Mouse (Mus musculus): ENCODE results near the gene Tmcc1. TPM values are rescaled to one million over a fixed set of nuclear protein-coding genes. Genes with fewer than 3 reads are reported as not detected.

Gene Tmcc1
- polyA plus RNA-seq, 1 experiment from 2014 or later: 14.4 TPM

DNA sequence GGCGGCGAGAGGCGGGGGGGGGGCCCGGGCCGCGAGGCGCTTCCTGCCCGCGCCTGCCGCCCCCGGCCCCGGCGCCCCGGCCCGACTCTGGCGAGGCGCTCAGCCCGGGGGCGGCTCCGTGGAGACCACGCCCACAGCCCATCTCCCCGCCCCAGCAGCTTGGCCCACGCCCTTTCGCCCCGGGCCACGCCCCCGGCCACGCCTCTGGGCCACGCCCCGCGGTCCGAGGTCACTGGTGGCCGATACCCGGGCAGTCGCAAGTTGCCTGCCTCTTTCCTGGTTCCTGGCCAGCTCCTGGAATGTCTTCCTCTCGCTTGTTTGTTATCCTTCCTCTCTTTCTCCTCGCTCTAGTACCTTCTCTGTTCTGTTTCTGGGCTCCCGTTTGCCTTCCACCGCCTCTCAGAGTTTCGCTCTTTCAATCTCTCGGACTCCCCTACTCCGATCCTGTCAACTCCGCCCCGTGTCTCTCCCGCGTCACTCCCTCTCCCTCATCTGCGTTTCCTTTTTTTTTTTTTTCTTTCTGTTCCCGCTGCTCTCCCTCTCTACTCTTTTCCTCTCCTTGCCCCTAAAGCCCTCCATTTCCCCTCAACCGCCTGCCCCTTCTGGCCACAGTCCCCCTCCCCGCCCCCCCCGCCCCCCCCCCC is 198.3 kb downstream of the Tmcc1 start, which contains the start of gene Plxnd1:
Gene Plxnd1, minus strand, starts transcription at position 129 of the 644 bp plus-strand sequence.
- WGBS: under 1% methylated on average over 24 of the region's 51 CpGs
- peaks cover 18% of the 10 kb centered on the region for H3K27me3 ChIP-seq
- H3K4me1 ChIP-seq: peaks cover 87% of the 10 kb centered on the region
- peaks cover 5% of the 10 kb centered on the region; the same call in 1 of the 2 replicates for H3K36me3 ChIP-seq
- ATAC-seq (replicated peaks; ENCODE audit: low FRiP score): peak; percentile 72
- peak within 1 kb of the TSS; percentile 93 for H3K4me2 ChIP-seq
- H3K9ac ChIP-seq: peak within 1 kb of the TSS; percentile 70
- no peaks in the 10 kb centered on the region for H3K9me3 ChIP-seq (replicated peaks)
- H3K27ac ChIP-seq: peak within 1 kb of the TSS; percentile 93
- peak within 1 kb of the TSS; percentile 74 for H3K4me3 ChIP-seq (replicated peaks)

DNA sequence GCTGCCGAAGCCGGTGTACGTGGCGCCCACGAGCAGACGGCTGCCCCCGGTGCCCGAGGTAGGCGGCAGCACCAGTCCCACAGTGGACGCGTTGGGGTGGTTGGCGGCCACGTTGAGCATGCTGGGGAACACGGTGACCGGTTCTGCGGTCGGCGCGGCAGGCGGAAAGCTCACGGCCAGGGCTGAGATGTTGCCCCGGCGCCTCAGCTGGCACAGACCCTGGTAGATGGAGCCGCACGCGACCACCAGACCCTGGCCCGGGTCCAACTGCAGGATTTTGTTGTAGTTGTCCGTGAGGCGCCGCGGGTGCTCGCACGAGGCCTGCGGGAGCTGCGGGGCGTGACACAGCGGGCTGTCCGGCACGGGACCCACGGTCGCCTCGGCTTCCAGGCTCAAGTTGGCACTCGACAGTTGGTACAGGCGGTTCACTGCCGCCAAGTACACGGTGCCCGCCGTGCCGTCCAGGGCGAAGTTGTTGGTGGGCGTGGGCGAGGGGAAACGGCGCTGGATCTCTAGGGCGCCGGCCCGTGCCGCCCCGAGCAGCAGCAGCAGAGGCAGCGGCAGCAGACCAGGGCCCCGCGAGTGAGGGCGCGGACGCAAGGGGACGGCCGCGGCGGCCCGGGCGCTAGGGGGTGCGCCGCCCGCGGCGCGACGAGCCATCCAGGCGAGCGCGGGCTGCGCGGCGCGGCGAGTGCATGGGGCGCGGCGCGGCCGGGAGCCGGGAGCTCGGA is 199.0 kb downstream of the Tmcc1 start:
- Histone ChIP-seq H3K27ac (peak overlapping the region; percentile 93), H3K4me3 (replicated peaks) (peak overlapping the region; percentile 74), H3K27me3 (peaks cover 18% of the 10 kb centered on the region), H3K4me2 (peak overlapping the region; percentile 93), H3K9ac (peak overlapping the region; percentile 70), H3K9me3 (replicated peaks) (no peaks in the 10 kb centered on the region), H3K4me1 (peaks cover 91% of the 10 kb centered on the region), H3K36me3 (peaks cover 5% of the 10 kb centered on the region; the same call in 1 of the 2 replicates)
- ATAC-seq (replicated peaks; ENCODE audit: low FRiP score): no peak
- WGBS: under 1% methylated on average over 68 of the region's 93 CpGs

DNA sequence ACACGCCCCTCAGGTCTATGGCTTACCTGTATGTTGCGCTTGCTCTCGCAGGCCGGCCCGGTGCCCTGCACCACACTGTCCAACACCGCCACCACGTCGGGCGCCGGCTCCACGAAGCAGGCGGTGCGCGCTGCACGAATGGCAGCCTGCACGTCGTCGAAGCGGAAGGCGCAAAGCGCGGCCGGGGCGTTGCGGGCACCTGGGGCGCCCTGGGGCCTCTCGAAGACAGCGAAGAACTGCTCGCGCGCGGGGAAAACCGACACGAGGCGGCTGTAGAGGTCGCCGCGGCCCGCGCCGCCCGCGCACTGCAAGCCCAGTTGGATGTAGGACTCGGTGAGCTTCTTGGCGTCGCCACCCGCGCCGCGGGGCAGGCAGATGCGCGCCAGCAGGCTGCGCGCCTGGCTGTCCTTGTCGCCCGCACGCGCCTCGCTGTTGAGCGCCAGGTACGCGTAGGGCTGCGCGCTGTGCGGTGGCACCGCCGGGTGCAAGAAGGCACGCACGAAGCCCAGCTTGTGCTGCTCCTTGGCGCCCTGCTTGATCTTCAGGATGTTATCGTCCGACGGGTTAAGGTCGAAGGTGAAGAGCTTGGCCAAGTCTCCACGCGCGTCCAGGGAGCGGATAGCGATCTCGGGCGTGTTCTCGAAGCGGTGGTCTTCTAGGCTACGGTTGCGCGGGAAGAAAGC is 199.7 kb downstream of the Tmcc1 start:
- WGBS: 1% methylated on average over 84 of the region's 86 CpGs
- peaks cover 91% of the 10 kb centered on the region for H3K4me1 ChIP-seq
- ATAC-seq (replicated peaks; ENCODE audit: low FRiP score): no peak

DNA sequence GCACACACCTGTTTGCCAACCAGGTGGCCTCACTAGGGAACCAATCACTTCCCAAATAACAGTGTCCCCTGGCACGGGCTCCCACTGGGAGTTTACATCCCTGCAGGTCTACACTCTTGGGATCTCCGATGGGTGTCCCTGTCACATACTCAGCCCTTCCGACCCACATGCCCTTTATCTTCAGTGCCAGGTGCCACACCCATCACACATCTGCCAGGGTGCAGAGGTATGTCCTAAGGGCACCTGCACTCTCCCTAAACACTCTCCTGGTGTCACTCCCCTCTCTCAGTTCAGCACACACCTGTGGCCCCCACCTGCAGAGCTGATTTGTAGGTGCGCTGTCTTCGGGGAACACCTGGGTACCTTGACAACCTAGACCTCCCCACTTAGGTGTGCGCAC is 200.3 kb downstream of the Tmcc1 start:
- WGBS: 41% methylated on average over 6 of the region's 6 CpGs
- H3K4me1 ChIP-seq: peaks cover 85% of the 10 kb centered on the region
- ATAC-seq (replicated peaks; ENCODE audit: low FRiP score): no peak
- H3K27me3 ChIP-seq: peaks cover 18% of the 10 kb centered on the region
- H3K9ac ChIP-seq: peak overlapping the region; percentile 70
- no peaks in the 10 kb centered on the region for H3K9me3 ChIP-seq (replicated peaks)
- peak overlapping the region; percentile 74 for H3K4me3 ChIP-seq (replicated peaks)
- peak overlapping the region; percentile 93; the same call in 1 of the 2 replicates for H3K27ac ChIP-seq
- peak overlapping the region; percentile 93 for H3K4me2 ChIP-seq
- peaks cover 5% of the 10 kb centered on the region; the same call in 1 of the 2 replicates for H3K36me3 ChIP-seq

More for the DNA sequence above, 199.7 kb downstream of the Tmcc1 start:
- H3K4me2 ChIP-seq: peak overlapping the region; percentile 93
- H3K27ac ChIP-seq: peak overlapping the region; percentile 93
- peak overlapping the region; percentile 70 for H3K9ac ChIP-seq
- peaks cover 5% of the 10 kb centered on the region; the same call in 1 of the 2 replicates for H3K36me3 ChIP-seq
- H3K9me3 ChIP-seq (replicated peaks): no peaks in the 10 kb centered on the region
- peaks cover 18% of the 10 kb centered on the region for H3K27me3 ChIP-seq
- H3K4me3 ChIP-seq (replicated peaks): peak overlapping the region; percentile 74

DNA sequence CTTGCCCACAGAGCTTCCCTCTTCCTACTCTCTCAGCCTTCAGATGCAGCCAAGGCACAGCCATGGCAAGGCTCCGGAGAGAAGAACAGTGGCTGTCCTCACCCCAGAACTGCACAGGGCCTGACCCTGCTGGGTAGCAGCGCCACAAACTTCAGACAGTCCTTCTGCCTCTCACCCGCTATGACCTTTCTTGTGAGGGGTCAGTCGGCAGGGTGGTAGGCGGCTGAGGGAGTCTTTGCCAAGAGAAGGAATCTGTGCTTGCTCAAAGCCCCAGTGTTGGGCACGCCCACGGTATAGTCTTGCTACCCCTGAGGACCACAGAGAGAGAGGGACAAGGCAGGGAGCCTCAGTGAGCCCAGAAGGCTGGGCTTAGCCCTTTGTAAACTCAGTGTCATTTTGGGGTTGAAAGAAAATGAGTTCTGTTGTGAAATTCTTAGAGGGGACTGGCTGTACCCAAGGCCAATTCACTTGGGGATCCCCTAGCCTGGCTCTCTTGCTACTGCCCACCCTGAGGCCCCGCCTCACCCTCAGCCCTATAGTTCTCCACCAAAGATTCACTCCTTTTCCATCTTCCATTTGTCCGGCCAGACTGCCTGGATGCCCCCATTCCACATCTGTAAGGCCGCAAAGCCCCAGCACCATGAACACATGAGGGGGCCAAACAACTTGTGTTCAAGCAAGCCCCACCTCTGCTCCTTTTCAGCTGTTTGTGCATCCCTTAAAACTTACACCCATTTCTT is 201.2 kb downstream of the Tmcc1 start:
- H3K36me3 ChIP-seq: peaks cover 5% of the 10 kb centered on the region; the same call in 1 of the 2 replicates
- H3K4me2 ChIP-seq: peak overlapping the region; percentile 93
- no peaks in the 10 kb centered on the region for H3K9me3 ChIP-seq (replicated peaks)
- peak overlapping the region; percentile 84 for H3K27ac ChIP-seq
- WGBS: 31% methylated on average over 10 of the region's 10 CpGs
- peaks cover 85% of the 10 kb centered on the region for H3K4me1 ChIP-seq
- H3K4me3 ChIP-seq (replicated peaks): peak overlapping the region; percentile 74
- no peak for ATAC-seq (replicated peaks; ENCODE audit: low FRiP score)
- H3K27me3 ChIP-seq: peaks cover 18% of the 10 kb centered on the region
- H3K9ac ChIP-seq: peak overlapping the region; percentile 70

DNA sequence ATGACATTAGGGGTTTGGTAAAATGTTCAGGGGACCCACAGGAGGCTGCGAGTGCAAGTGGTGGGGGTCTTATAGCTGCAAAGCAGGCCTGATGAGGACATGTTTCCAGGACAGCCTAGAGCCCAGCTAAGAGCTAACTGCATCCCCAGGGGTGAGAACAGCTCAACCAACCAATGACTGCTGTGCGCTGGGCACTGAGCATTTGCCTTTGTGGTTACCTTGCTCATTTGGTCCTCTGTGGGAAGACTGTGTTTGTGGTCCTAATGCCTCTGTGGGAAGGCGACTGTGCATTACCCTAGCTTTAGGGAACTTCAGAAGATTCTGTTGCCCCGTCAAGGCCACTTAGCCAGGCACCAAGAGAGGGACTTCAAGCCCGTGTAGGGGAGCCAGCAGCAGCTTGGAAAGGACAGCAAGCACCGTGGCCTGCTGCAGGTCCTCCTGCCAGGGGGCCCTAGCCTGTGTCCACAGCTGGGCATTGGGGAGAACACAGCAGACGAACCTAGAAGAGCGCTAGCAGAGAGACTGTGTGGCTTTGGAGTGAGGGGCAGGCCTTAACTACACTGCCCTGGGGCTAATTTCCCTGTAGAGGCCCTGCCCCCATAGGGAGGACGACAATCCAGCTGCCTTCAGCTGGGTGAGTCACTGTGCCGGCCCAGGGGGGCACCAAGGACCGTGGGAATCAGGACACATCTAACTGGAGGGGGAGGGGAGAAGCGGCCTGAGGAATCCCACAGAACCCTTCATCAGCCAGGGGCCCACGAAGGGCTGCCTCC is 202.0 kb downstream of the Tmcc1 start:
- Histone ChIP-seq H3K27ac (peak overlapping the region; percentile 84), H3K36me3 (peaks cover 5% of the 10 kb centered on the region; the same call in 1 of the 2 replicates), H3K27me3 (peaks cover 18% of the 10 kb centered on the region), H3K9ac (peak overlapping the region; percentile 70), H3K4me1 (peaks cover 85% of the 10 kb centered on the region), H3K4me3 (replicated peaks) (peak overlapping the region; percentile 74), H3K4me2 (peak overlapping the region; percentile 93), H3K9me3 (replicated peaks) (no peaks in the 10 kb centered on the region)
- ATAC-seq (replicated peaks; ENCODE audit: low FRiP score): peak; percentile 12; the same call in 1 of the 2 replicates
- 28% methylated on average over 13 of the region's 13 CpGs for WGBS

DNA sequence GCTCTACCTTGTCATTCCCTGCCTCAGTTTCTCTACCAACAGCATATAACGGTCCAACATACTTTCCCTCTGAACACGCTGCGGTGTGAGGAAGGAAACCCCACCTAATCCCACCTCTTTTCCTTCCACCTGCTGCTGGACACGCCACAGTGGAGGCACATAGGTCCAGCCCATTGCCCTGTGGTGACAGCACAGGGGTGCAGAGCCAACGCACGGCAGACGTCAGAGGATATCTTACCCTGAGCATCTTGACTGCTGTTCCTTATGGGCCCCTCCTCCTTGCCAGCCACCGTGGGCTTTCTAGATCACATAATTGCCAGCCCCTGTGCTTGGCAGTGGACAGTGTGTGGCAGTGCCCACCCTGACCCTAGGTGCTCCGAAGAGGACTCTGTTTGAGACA is 202.8 kb downstream of the Tmcc1 start:
- Histone ChIP-seq H3K9ac (0 out of 2 replicates have a peak overlapping the region, but pooled peaks have one; percentile 70), H3K36me3 (peaks cover 5% of the 10 kb centered on the region; the same call in 1 of the 2 replicates), H3K4me1 (peaks cover 85% of the 10 kb centered on the region), H3K4me2 (peak overlapping the region; percentile 93), H3K27ac (peak overlapping the region; percentile 27; the same call in 1 of the 2 replicates), H3K4me3 (replicated peaks) (peak overlapping the region; percentile 74), H3K27me3 (peaks cover 18% of the 10 kb centered on the region), H3K9me3 (replicated peaks) (no peaks in the 10 kb centered on the region)
- ATAC-seq (replicated peaks; ENCODE audit: low FRiP score): no peak
- WGBS: 74% methylated on average over 9 of the region's 9 CpGs

DNA sequence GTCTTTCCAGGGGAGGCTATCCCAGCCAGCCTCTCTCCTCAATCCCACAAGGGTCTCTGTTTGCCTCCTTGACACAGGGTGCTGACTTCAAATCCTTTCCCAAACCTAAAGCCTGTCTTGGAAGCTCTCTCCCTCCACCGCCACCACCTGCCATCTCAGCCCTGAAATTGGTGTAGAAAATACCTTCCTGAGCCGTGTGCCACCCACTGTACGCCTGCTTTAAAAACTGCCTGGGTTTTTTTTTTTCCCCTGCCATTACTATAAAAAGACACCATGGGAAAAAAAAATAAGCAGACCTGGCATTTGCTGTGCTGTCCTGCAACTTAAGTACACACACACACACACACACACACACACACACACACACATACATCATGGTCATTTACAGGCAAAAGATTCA is 203.2 kb downstream of the Tmcc1 start:
- no peak for ATAC-seq (replicated peaks; ENCODE audit: low FRiP score)
- peak overlapping the region; percentile 74 for H3K4me3 ChIP-seq (replicated peaks)
- H3K27me3 ChIP-seq: peaks cover 18% of the 10 kb centered on the region
- H3K9me3 ChIP-seq (replicated peaks): no peaks in the 10 kb centered on the region
- H3K36me3 ChIP-seq: peaks cover 5% of the 10 kb centered on the region; the same call in 1 of the 2 replicates
- H3K27ac ChIP-seq: no peak overlapping the region
- peak overlapping the region; percentile 93 for H3K4me2 ChIP-seq
- H3K9ac ChIP-seq: 0 out of 2 replicates have a peak overlapping the region, but pooled peaks have one; percentile 23
- WGBS: 84% methylated on average over 3 of the region's 3 CpGs
- peaks cover 88% of the 10 kb centered on the region for H3K4me1 ChIP-seq

DNA sequence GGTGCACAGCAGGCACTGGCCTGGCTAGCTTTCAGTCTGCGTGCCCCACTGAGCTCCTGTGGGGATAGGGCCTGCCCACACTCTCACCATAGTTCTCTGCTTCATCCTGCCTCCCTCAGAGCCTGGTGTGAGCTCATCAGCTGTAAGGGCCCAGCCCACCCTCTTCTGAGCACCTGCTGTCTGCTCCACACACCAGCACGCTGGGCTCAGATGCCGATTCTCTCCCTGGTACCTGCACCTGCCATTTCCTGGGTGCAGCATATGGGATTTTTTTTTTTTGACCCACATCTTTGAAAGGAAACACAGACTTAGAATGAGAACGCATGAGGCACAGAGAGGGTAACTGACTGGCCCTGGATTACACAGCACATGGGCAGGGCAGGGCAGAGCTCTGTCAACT is 203.7 kb downstream of the Tmcc1 start:
- Histone ChIP-seq H3K4me2 (peak overlapping the region; percentile 93), H3K36me3 (peaks cover 5% of the 10 kb centered on the region; the same call in 1 of the 2 replicates), H3K4me1 (peaks cover 93% of the 10 kb centered on the region), H3K4me3 (replicated peaks) (peak overlapping the region; percentile 74), H3K9ac (peak overlapping the region; percentile 23; the same call in 1 of the 2 replicates), H3K9me3 (replicated peaks) (no peaks in the 10 kb centered on the region), H3K27ac (no peak overlapping the region), H3K27me3 (peaks cover 18% of the 10 kb centered on the region)
- ATAC-seq (replicated peaks; ENCODE audit: low FRiP score): no peak
- 71% methylated on average over 4 of the region's 4 CpGs for WGBS

DNA sequence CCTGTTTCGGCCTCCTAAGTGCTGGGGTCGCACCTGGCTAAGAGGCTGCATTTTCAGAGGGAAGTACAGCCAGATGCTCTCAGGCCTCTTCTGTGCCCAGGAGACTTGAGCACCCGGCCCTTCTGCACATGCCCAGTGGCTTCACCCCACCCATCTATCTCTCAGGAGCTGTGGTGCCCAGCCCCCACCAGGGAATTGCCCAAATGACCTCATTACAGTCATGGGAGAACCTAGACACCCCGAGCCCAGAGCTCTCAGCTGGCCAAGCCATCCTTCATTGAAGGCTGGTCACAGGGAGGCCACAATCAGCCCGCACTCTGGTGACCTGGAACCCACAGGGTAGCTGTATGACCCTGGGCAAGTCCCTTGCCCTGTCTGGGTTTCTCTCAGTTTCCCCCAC is 204.3 kb downstream of the Tmcc1 start:
- peak overlapping the region; percentile 93 for H3K4me2 ChIP-seq
- peaks cover 93% of the 10 kb centered on the region for H3K4me1 ChIP-seq
- no peak overlapping the region; the same call in 1 of the 2 replicates for H3K9ac ChIP-seq
- H3K27me3 ChIP-seq: peaks cover 14% of the 10 kb centered on the region
- H3K27ac ChIP-seq: no peak overlapping the region
- H3K4me3 ChIP-seq (replicated peaks): peak overlapping the region; percentile 74
- WGBS: 67% methylated on average over 5 of the region's 5 CpGs
- ATAC-seq (replicated peaks; ENCODE audit: low FRiP score): no peak
- no peaks in the 10 kb centered on the region for H3K9me3 ChIP-seq (replicated peaks)
- peaks cover 5% of the 10 kb centered on the region; the same call in 1 of the 2 replicates for H3K36me3 ChIP-seq

Data from kidney, embryonic 15.5 days (tissue).